Mouse (Mus musculus) limb, embryonic 14.5 days (tissue): ENCODE data around the gene Col23a1. TPM values are rescaled to one million over a fixed set of nuclear protein-coding genes. Genes with fewer than 3 reads are reported as not detected.
A peak's percentile ranks its signal among the peaks of the same experiment; 100 is the strongest.

Experiments used
- ATAC-seq: fragments of 200-750 bp; cut with Nextera tagmentation; 2 replicates; pipeline ENCODE4 v1.8.0; 2017; ENCODE audit warnings: low read depth, moderate number of reproducible peaks, moderate TSS enrichment; ENCODE audit not compliant: low FRiP score
- DNase-seq: peaks from one replicate; pipeline ENCODE4 v3.0.0-alpha.2; 2015; ENCODE audit warnings: low spot score
- H3K27ac ChIP-seq: fragments of 300-500 bp; sonication (generic); replicated peaks from 2 replicates; pipeline ENCODE4 v1.5.1; 2014; ENCODE audit warnings: low read depth, mild to moderate bottlenecking, low read length, moderate library complexity, mixed read lengths
- H3K27me3 ChIP-seq: fragments of 300-500 bp; sonication (generic); 2 replicates; pipeline ENCODE4 v1.6.1; 2014; ENCODE audit warnings: low read length, mixed read lengths; ENCODE audit not compliant: control insufficient read depth, insufficient read depth
- H3K36me3 ChIP-seq: fragments of 300-500 bp; sonication (generic); 2 replicates; pipeline ENCODE4 v1.6.1; 2014; ENCODE audit warnings: mild to moderate bottlenecking, low read length, moderate library complexity, mixed read lengths; ENCODE audit not compliant: control insufficient read depth, insufficient read depth
- H3K4me1 ChIP-seq: fragments of 300-500 bp; sonication (generic); 2 replicates; pipeline ENCODE4 v1.6.1; 2014; ENCODE audit warnings: antibody characterized with exemption, low read length, mixed read lengths; ENCODE audit not compliant: control insufficient read depth, insufficient read depth
- H3K4me2 ChIP-seq: fragments of 300-500 bp; sonication (generic); replicated peaks from 2 replicates; pipeline ENCODE4 v1.6.1; 2014; ENCODE audit warnings: low read depth, mild to moderate bottlenecking, low read length, moderate library complexity; ENCODE audit not compliant: severe bottlenecking
- H3K4me3 ChIP-seq: fragments of 300-500 bp; sonication (generic); replicated peaks from 2 replicates; pipeline ENCODE4 v1.5.1; 2014; ENCODE audit warnings: low read length
- H3K9ac ChIP-seq: fragments of 300-500 bp; sonication (generic); 2 replicates; pipeline ENCODE4 v1.6.1; 2014; ENCODE audit warnings: mild to moderate bottlenecking, low read depth, low read length, moderate library complexity; ENCODE audit not compliant: severe bottlenecking
- H3K9me3 ChIP-seq: fragments of 300-500 bp; sonication (generic); 2 replicates; pipeline ENCODE4 v1.6.1; 2016; ENCODE audit warnings: low read length; ENCODE audit not compliant: control insufficient read depth
- POLR2A ChIP-seq: fragments of 200-500 bp; IDR thresholded peaks from 2 replicates; pipeline ENCODE4 v1.8.0; 2012; ENCODE audit warnings: inconsistent platforms, mild to moderate bottlenecking, moderate library complexity, borderline replicate concordance; ENCODE audit not compliant: insufficient read depth, insufficient read length; ENCODE audit errors: extremely low read depth
- WGBS: fragments of 180-500 bp; shearing (Covaris S2); extraction: QIAGEN DNeasy Blood & Tissue Kit; methylation state at CpG from one replicate; pipeline ENCODE4 v1.1.7; 2014; 5-methylcytosine and 5-hydroxymethylcytosine counted together
- polyA plus RNA-seq, 2 experiments: library from polyadenylated mRNA; depleted of rRNA in 1 of 2; stranded (reverse) in 1 of 2; unstranded in 1 of 2; fragments of >200 nt; fragmentation: Nextera tagmentation in 1 of 2; extraction: Ambion mirVana in 1 of 2; gene quantifications; 2 replicates each; pipeline versions ENCODE4 v1.2.1 to v1.2.3; 2012 to 2014

Col23a1 gene
- polyA plus RNA-seq, 2 experiments = 28.0 to 29.4 TPM

- no peak for TF ChIP-seq POLR2A
- WGBS = 86% methylated on average over 7 of the region's 7 CpGs
- Histone ChIP-seq H3K36me3 (no peaks in the 10 kb centered on the region), H3K9me3 (no peaks in the 10 kb centered on the region), H3K4me3 (no peak overlapping the region), H3K4me2 (no peak overlapping the region), H3K27ac (no peak overlapping the region), H3K27me3 (no peaks in the 10 kb centered on the region), H3K9ac (no peak overlapping the region), H3K4me1 (peaks cover 4% of the 10 kb centered on the region; the same call in 1 of the 2 replicates)
- ATAC-seq = no peak
- DNase-seq = no peak
Observed at GRCm38 (mm10) chr11:51444649-51445048, 154.9 kb downstream of the Col23a1 start.

DNA sequence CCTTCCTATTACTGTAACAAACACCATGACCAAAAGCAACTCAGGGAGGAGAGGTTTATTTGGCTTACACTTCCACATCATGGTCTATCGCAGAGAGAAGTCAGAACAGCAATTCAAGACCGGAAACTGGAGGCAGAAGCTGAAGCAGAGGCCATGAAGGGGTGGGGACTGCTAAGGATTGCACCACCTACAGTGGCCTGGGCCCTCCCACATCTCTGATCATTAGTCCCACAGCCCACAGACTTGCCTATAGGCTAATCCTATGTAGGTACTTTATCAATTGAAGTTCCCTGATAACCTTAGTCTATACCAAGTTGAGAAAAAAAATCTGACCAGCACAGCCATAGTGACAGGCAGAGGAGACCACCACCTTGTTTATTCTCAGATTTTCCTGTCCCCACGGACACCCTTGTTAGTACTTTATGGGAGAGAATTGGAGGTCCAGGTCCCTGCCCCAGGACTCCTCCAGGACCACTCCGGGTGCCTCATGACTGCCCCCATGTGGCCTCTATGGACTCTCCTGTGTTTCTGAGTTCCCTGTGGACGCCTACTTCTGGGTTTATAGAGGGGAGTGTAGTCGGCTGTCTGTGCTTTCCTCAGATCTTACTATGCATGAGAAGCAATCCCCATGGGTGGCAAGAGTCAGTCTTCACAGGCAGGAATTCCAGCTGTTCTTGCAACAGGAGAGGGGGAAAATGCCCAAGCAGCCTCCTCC is 157.1 kb downstream of the Col23a1 start:
- no peak overlapping the region for H3K9ac ChIP-seq
- no peak overlapping the region for H3K4me3 ChIP-seq
- H3K9me3 ChIP-seq = no peaks in the 10 kb centered on the region
- no peak overlapping the region for H3K4me2 ChIP-seq
- H3K27me3 ChIP-seq = no peaks in the 10 kb centered on the region
- peak; percentile 43; the same call in 1 of the 2 replicates for ATAC-seq
- H3K36me3 ChIP-seq = no peaks in the 10 kb centered on the region
- H3K27ac ChIP-seq = no peak overlapping the region
- DNase-seq = no peak
- no peak for TF ChIP-seq POLR2A
- H3K4me1 ChIP-seq = peaks cover 4% of the 10 kb centered on the region
- 28% methylated on average over 6 of the region's 6 CpGs for whole genome bisulfite sequencing

GRCm38 (mm10) chr11:51448256-51448655 is 158.5 kb downstream of the Col23a1 start:
- peaks cover 4% of the 10 kb centered on the region for H3K4me1 ChIP-seq
- H3K4me2 ChIP-seq = no peak overlapping the region
- H3K36me3 ChIP-seq = no peaks in the 10 kb centered on the region
- DNase-seq = no peak
- H3K27me3 ChIP-seq = no peaks in the 10 kb centered on the region
- no peak for TF ChIP-seq POLR2A
- 81% methylated on average over 4 of the region's 4 CpGs for WGBS
- H3K4me3 ChIP-seq = no peak overlapping the region
- H3K9me3 ChIP-seq = no peaks in the 10 kb centered on the region
- ATAC-seq = no peak
- no peak overlapping the region for H3K27ac ChIP-seq
- H3K9ac ChIP-seq = no peak overlapping the region

DNA sequence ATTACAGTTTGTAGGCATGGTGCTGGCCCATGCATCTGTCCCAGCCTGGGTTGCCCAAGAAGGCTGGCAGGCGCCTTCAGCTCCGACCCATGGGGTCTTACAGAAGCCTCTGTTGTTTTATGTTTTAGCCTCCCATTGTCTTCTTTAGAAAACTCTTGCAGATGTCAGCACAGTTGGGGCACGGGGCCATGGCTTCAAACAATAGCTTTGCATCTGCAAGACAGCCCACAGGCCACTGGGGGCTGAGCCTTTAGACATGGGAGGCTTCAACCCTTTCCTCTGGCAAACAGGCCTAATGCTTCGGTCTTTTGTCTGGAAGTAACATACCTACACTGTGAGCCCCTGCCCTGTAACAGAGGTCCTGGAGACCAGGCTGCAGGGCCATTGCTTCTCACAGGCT is 159.0 kb downstream of the Col23a1 start:
- Histone ChIP-seq H3K27ac (no peak overlapping the region), H3K27me3 (no peaks in the 10 kb centered on the region), H3K4me3 (no peak overlapping the region), H3K9me3 (no peaks in the 10 kb centered on the region), H3K9ac (no peak overlapping the region), H3K36me3 (no peaks in the 10 kb centered on the region), H3K4me1 (peaks cover 4% of the 10 kb centered on the region), H3K4me2 (no peak overlapping the region)
- 81% methylated on average over 4 of the region's 4 CpGs for WGBS
- no peak for TF ChIP-seq POLR2A
- DNase-seq (no peak), ATAC-seq (no peak)

GRCm38 (mm10) chr11:51449881-51450280 is 160.2 kb downstream of the Col23a1 start:
- no peaks in the 10 kb centered on the region for H3K27me3 ChIP-seq
- DNase-seq (no peak), ATAC-seq (no peak)
- WGBS = 67% methylated on average over 7 of the region's 7 CpGs
- TF ChIP-seq POLR2A = no peak
- H3K9me3 ChIP-seq = no peaks in the 10 kb centered on the region
- H3K4me2 ChIP-seq = no peak overlapping the region
- H3K36me3 ChIP-seq = no peaks in the 10 kb centered on the region
- H3K4me3 ChIP-seq = no peak overlapping the region
- peaks cover 4% of the 10 kb centered on the region for H3K4me1 ChIP-seq
- H3K9ac ChIP-seq = no peak overlapping the region
- no peak overlapping the region for H3K27ac ChIP-seq
